Mouse (Mus musculus) bone marrow, adult 2 months (tissue): Measurements from ENCODE around the gene Pgp.

Experiments
- CTCF ChIP-seq: fragments of 200-500 bp; IDR thresholded peaks from 2 replicates; pipeline ENCODE4 v1.5.1; 2011; ENCODE audit warnings: low read length, control low read depth; ENCODE audit not compliant: control insufficient read depth, insufficient read depth
- POLR2A ChIP-seq: fragments of 200-500 bp; IDR thresholded peaks from 2 replicates; pipeline ENCODE4 v1.6.1; 2011; ENCODE audit warnings: low read depth, mild to moderate bottlenecking, control low read depth, low read length, borderline replicate concordance; ENCODE audit not compliant: control insufficient read depth

GRCm38 (mm10) chr17:24429201-24429983 is 40.8 kb upstream of the Pgp start:
- TF ChIP-seq CTCF (no peak), POLR2A (no peak)
